Mouse (Mus musculus): ENCODE results near the gene Pa2g4. TPM values are rescaled to one million over a fixed set of nuclear protein-coding genes. Genes with fewer than 3 reads are reported as not detected.

Pa2g4 gene
- total RNA-seq, 2 experiments from 2014 or later = 83.1 to 89.4 TPM

- peak; percentile 87 to 88 for DNase-seq
These were observed 29.4 kb downstream of the Pa2g4 start for GRCm38 (mm10) chr10:128536266-128536940.

- DNase-seq = no peak
These were observed 30.0 kb downstream of the Pa2g4 start for GRCm38 (mm10) chr10:128535624-128536265.

GRCm38 (mm10) chr10:128535206-128535605, 30.6 kb downstream of the Pa2g4 start:
- no peak for DNase-seq

- DNase-seq = no peak
These were observed 39.1 kb downstream of the Pa2g4 start for GRCm38 (mm10) chr10:128526366-128527356.

- peak; percentile 95 to 96 for DNase-seq
These were observed 40.0 kb downstream of the Pa2g4 start, which contains the start of gene Esyt1 for GRCm38 (mm10) chr10:128525671-128526308. Esyt1 (minus strand) TSS chr10:128525871.

- DNase-seq = peak; percentile 52 to 71
These were observed 40.8 kb downstream of the Pa2g4 start for GRCm38 (mm10) chr10:128524732-128525662.

GRCm38 (mm10) chr10:128524111-128524731, 41.6 kb downstream of the Pa2g4 start:
- no peak for DNase-seq

- DNase-seq = no peak
These were observed 43.4 kb downstream of the Pa2g4 start for GRCm38 (mm10) chr10:128522351-128522750.

- no peak for DNase-seq
These were observed 45.2 kb downstream of the Pa2g4 start for GRCm38 (mm10) chr10:128520591-128520990.

- DNase-seq = peak; percentile 55 to 70
These were observed 47.0 kb downstream of the Pa2g4 start for GRCm38 (mm10) chr10:128518833-128519232.

GRCm38 (mm10) chr10:128516677-128517076, 49.1 kb downstream of the Pa2g4 start:
- DNase-seq = no peak

- DNase-seq = no peak
These were observed 49.8 kb downstream of the Pa2g4 start for GRCm38 (mm10) chr10:128516029-128516428.

- no peak for DNase-seq
These were observed 50.7 kb downstream of the Pa2g4 start for GRCm38 (mm10) chr10:128515044-128515443.

- no peak for DNase-seq
These were observed 54.0 kb downstream of the Pa2g4 start for GRCm38 (mm10) chr10:128511761-128512160.

- DNase-seq = no peak
These were observed 54.6 kb downstream of the Pa2g4 start for GRCm38 (mm10) chr10:128511189-128511588.

GRCm38 (mm10) chr10:128510301-128510700, 55.5 kb downstream of the Pa2g4 start:
- no peak for DNase-seq

GRCm38 (mm10) chr10:128509831-128510230, 56.0 kb downstream of the Pa2g4 start:
- no peak for DNase-seq

GRCm38 (mm10) chr10:128509203-128509602, 56.6 kb downstream of the Pa2g4 start:
- DNase-seq = no peak

GRCm38 (mm10) chr10:128508260-128508659, 57.5 kb downstream of the Pa2g4 start:
- DNase-seq = no peak
